Mouse (Mus musculus): ENCODE measurements around the gene Cyth2.

The Cyth2 gene

DNA sequence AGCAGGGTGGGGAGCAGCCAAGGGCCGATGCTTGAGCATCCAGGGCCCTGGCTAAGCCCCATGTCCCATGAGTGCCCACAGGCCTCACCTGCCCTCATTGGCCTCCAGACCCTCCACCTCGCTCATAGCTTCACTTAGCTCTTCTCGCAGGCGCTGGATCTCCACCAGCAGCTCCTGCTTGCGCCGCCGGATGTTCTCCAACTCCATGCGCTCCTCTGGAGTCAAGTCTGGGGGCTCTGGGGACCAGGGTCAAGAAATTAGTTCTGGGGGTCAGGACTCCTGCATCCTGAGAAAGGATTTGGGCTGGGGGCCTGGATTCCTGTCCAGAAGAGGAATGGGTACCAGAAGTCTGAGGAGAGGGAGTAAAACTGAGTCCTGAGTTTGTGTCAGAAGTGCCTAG lies 1.5 kb downstream of the Cyth2 start:
- no peak for DNase-seq (ENCODE audit: low spot score)

DNA sequence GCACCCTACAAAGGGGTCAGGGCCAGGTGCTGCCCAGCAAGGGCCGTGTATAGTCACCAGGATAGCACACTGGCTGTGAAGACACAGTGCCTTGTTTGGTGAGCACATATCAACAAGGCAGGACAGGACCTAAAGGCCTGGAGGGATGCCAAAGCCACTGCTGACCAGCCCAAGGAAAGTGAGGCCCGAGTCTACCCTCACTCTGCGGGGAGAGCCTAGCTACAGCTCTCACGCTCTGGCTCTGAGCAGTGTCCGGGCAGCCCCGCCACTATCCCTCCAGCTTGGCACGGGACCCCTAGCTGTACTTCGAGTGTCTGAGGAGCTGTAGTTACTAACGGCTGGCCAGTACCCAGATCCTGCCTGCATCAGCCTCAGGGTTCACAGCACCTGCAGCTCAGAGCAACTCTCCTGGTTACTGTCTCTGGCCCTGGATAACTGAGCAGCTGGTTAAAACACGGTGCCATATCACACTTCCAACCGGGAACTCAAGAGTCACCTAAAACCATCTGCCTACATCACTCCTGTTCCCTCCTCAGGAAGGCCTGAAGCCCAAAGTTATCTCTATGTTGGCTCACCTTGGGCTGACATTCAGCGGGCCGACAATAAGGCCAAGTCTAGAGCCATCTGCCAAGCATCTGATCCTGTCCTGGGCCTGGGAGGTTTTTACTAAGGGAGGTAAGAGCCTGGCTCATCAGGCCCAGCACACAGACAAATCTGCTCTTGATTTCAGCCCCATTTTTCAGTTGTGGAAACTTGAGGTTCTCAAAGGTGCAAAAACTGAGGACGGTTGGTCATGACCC lies 4.9 kb downstream of the Cyth2 start:
- DNase-seq (ENCODE audit: low spot score) = no peak

DNA sequence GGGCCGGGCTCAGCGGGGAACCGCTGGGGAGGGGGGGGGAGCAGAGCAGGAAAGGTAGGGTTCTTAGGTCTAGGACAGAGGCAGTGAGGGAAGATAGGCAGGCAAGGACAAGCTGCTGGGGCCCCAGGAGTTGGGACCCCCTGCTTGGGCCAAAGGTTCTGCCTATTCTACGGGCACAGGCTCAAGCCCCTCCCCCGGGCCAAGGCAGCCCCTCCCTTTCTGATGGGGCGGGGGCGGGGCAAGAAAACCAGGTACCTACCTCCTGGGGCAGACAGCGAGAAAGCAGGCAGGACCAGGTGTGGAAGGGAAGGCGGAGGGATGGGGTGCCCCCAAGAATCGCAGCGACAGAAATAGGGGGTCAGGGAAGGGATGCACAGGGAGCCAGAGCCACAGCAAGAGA lies 5.9 kb downstream of the Cyth2 start:
- no peak for DNase-seq (ENCODE audit: low spot score)

DNA sequence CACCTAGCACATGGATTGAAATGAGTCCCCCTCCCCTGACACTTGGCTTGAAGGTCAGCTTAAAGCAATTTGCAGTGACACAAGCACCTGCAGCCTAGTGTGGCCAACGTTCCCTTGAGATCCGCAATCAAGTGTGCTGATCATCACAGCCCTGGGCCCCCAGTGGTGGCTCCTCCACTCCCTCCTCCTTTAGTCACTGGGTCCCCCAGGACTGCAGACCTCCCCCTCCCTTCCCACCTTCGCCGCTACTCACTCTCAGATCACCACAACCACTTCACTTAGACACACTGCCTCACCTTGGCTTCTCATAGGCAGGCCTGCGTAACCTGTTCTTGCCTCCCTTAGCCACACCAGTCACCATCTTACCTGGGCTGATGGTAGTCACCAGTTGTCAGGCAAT lies 8.4 kb downstream of the Cyth2 start:
- no peak for DNase-seq (ENCODE audit: low spot score)

DNA sequence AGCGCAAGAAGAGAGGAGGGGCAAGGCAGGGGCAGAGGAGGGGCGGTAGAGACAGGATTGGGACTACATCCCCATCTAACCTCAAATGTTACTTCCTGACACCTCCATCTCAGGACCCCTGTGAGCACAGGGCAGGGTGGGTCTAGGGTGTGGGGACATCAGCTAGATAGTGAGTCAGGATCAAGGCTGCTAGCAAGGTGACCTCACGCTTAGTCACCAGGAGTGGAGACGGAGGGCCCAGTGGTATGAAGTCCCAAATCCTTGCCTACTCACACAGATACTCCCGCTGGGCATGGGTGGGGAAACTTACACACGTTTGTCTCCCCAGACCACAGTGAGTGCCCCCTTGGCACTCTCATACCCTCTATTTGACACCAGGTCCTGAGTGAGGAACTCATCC lies 11.8 kb downstream of the Cyth2 start:
- DNase-seq (ENCODE audit: low spot score) = no peak

DNA sequence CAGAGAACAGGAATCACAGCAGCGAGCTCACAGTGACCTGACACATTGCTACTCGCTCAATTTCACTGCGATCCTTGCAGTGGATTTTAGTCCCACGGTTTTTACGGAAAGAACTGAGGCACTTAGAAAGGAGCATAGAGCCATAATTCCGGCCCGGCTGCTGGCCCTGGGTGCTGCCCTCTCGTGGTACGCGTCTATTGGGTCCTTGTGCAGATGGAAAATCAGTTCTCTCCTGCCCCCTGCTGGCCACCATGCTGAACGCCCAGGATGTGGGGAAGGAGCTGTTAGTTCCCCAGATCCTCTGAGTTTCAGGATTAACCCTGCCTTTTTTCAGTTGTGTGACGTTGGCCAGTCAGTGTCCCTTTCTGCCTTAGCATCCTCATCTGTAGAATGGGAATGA lies 13.0 kb downstream of the Cyth2 start:
- DNase-seq (ENCODE audit: low spot score) = peak; percentile 94

DNA sequence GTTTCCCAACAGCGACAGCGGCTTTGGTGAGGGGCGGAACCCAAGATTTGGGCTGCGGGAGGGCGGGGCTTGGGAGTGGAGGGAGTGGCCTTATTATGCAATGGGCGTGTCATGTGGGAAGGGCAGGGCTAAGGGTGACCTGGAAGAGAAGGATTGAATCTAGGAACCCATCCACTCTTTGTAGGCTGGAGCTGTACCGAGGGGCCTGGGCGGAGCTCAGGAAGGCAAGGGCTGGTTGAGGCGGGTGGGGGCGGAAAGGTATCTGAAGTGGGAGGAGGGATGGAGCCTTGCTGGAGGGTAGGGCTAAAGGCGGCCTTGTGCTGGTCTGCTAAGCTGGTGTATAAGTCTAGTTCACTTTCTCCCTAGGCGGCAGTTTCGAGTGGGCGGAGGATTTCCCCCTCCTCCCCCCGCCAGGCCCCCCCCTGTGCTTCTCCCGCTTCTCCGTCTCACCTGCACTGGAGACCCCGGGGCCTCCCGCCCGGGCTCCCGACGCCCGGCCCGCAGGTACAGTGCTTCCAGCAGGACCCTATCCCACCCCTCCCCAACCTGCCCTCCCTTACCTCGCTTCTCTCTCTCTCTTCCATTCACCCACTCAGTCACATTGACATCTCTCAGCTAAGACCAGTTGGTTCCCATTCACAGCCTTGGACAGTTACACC lies 13.7 kb downstream of the Cyth2 start:
- no peak for DNase-seq (ENCODE audit: low spot score)

DNA sequence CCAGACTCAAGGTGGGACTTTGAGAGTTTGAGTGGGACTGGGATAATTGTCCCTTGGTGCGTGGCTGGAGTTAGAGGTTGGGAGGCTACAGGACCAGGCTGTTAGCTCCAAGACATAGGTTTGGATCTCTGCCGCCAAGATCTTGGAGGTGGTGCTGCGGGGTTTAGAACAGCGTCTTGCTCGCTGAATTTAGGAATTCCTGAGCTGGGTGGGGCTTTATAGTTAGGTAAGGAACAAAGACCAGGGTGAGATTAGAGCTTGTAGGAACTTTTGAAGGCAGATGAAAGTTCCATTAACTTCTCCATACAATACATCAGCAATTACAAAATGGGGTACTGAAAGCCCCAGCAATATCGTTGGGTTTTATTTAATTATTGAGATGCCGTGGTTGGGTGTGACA lies 14.4 kb downstream of the Cyth2 start:
- DNase-seq (ENCODE audit: low spot score) = no peak

DNA sequence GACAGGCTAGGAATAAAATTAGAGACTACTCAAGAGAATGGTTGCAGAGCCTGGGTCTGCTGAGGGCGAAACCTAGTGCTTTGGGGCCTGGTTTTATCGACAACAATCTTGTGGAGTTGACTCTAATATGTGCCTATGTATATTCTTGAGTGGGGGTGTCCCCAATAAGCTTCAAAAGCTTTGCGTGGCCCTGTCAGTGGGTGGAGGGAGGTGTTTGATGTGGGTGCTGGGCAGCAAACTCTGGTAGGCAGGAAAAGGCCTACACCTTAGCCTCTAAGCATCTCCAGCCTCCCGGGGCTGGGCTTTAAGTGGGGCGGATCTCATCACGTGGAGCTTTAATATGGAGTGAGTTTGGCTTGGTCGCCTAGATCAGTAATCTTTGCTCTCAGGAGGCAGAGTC lies 15.4 kb downstream of the Cyth2 start:
- no peak for DNase-seq (ENCODE audit: low spot score)

DNA sequence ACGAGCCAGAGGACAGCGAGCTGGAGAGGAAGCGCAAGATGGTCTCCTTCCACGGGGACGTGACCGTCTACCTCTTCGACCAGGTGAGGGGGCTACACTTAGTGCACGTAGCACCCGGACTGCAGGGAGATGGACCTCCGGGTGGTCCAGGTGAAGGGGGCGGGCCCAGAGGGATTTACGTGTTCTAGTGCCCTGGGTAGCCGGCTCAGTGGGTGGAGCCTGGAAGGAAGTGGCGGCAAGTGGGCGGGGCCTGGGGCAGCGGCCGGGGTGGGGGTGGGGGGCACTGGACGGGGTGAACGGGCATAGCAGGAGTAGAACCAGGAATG lies 15.9 kb downstream of the Cyth2 start:
- DNase-seq (ENCODE audit: low spot score) = no peak

DNA sequence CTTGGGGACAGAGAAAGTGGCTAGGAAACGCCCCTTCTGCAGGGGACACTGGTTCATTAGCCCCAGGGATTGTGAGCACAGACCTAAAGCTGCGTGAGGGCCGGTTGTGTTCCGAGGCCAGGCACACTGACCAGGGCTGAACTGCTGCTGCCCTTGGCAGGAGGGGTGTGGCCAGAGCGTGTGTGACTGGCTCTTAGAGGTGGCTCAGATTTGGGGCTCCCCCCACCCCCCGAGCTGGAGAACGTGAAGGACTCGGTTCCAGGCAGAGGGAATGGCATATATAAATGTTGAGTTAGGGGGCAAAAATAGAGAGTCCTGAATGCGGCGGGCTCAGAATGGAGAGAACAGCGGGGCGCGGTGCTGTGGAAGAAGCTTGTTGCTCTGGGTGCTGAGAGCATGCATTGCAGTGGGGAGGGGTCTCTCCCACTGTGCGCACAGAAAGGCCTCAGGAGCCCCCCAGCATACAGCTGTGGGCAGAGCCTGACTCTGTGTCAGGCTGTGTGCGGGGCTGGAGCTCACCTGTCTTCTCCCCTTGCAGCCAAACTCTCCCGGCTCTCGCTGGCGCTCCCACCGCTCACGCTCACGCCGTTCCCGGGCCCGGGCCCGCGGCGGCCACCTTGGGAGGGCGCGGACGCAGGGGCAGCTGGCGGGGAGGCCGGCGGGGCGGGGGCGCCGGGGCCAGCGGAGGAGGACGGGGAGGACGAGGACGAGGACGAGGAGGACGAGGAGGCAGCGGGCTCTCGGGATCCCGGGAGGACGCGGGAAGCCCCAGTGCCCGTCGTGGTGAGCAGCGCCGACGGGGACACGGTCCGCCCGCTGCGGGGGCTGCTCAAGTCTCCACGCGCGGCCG lies 16.5 kb downstream of the Cyth2 start:
- no peak for DNase-seq (ENCODE audit: low spot score)

DNA sequence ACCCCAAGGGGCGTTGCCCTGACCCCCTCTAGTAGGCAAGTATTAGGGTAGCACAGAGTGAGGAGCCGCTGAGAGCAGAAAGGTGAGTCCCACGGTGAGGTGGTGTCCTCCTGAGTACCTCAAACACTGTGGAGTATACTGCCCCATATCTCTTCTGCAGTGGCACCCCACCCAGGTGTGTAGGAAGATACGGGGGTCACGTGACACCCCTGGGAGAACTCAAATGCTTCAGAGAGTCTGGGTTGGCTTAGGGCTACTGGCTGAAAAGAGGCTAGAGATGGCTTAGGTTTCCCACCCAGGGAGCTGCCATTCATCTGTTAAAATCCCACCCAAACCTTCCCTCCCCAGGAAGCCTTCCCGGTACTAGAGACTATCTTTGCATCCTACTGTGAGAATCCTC lies 17.4 kb downstream of the Cyth2 start:
- DNase-seq (ENCODE audit: low spot score) = no peak

DNA sequence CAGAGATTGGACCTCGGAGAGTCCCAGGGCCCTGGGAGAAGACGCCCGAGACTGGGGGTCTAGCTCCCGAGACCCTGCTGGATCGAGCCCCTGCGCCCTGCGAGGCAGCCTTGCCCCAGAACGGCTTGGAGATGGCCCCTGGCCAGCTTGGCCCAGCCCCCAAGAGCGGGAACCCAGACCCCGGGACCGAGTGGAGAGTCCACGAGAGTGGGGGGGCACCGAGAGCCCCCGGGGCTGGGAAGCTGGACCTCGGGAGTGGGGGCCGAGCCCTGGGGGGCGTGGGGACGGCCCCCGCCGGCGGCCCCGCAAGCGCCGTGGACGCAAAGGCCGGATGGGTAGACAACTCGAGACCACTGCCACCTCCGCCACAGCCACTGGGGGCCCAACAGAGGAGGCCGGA lies 19.4 kb downstream of the Cyth2 start:
- DNase-seq (ENCODE audit: low spot score) = no peak

DNA sequence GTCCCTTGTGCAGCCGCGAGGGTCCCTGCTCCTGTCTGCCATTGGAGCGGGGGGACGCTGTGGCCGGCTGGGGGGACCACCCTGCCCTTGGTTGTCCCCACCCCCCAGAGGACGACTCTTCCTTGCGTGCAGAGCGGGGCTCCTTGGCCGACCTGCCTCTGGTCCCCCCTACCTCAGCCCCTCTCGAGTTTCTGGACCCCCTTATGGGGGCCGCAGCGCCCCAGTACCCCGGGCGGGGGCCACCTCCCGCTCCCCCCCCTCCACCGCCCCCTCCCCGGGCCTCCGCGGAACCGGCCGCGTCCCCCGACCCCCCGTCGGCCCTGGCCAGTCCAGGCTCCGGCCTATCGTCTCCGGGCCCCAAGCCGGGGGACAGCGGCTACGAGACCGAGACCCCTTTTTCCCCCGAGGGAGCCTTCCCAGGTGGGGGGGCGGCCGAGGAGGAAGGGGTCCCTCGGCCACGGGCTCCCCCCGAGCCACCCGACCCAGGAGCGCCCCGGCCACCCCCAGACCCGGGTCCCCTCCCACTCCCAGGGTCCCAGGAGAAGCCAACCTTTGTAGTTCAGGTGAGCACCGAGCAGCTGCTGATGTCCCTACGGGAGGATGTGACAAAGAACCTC lies 20.3 kb downstream of the Cyth2 start:
- no peak for DNase-seq (ENCODE audit: low spot score)

DNA sequence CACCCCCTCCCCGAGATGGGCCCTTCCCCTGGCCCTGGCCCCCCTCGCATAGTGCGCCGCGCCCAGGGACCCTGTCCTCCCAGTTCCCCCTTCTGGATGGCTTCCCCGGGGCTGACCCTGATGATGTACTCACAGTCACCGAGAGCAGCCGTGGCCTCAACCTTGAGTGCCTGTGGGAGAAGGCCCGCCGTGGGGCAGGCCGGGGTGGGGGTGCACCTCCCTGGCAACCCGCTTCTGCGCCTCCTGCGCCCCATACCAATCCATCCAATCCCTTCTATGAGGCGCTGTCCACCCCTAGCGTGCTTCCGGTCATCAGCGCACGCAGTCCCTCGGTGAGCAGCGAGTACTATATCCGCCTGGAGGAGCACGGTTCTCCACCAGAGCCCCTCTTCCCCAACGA lies 21.1 kb downstream of the Cyth2 start:
- DNase-seq (ENCODE audit: low spot score) = no peak

DNA sequence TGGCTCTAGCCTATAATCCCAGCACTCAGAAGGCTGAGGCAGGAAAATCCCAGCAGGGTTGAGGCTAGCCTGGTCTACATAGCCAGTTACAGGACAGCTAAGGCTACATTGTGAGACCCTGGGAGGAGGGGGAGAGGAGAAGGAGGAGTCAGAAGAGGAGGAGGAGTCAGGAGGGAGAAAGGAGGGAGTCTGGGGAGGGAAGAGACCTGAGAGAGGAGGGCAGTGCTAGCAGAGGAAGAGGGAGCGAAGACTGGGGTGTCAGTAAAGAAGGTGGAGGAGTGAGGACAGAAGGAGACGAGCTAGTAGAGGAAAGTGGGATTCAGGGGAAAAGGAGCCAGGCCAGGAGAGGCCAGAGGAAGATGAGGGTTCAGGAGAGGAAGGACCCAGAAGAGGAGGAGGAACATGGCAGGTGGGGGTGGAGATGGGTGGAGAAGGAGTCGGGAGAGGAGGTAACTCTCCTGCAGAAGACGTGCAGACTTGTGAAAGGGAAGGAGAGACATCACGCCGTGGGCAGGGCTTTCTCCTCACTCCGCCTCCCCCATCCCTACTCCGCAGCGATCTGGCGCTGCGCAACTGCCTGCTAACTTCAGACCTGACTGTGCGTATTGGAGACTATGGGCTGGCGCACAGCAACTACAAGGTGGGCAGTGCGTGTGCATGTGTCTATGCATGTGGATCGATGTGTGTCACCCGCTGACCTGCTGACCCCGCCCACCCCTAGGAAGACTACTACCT lies 22.5 kb downstream of the Cyth2 start:
- no peak for DNase-seq (ENCODE audit: low spot score)

DNA sequence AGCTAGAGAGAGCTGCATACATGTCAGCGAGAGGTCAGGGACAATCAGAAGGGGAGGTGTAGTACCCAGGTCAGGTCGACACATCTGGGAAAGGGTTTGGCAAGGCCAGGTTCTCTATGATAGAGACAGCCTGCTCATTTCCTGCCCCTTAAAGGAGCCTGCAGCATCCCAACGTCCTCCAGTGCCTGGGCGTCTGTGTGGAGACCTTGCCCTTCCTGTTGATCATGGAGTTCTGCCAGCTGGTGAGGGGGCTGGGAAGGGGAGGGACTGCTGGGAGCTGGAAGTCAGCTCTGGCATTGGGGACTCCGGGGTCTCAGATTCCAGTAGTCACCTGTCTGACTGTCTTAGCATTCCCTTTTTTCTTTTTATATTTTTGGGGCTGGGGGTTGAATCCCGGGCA lies 23.7 kb downstream of the Cyth2 start:
- DNase-seq (ENCODE audit: low spot score) = no peak

DNA sequence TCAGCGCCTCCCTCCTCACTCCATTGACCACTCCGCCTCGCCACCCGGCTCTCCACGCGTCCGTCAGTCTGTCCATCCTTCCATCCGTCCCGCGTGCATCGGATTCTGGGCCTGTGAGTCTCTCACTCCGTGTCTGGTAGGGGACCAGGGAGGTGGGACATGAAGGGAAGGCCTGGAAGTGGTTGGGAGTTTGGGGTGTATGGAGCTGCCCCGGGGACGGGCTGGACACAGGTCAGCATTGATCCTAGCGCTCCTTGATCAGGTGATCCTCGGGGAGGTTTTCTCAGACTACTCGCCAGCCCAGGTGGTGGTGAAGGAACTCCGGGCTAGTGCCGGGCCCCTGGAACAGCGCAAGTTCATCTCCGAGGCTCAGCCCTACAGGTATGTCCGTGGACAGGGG lies 26.7 kb downstream of the Cyth2 start:
- DNase-seq (ENCODE audit: low spot score) = no peak

DNA sequence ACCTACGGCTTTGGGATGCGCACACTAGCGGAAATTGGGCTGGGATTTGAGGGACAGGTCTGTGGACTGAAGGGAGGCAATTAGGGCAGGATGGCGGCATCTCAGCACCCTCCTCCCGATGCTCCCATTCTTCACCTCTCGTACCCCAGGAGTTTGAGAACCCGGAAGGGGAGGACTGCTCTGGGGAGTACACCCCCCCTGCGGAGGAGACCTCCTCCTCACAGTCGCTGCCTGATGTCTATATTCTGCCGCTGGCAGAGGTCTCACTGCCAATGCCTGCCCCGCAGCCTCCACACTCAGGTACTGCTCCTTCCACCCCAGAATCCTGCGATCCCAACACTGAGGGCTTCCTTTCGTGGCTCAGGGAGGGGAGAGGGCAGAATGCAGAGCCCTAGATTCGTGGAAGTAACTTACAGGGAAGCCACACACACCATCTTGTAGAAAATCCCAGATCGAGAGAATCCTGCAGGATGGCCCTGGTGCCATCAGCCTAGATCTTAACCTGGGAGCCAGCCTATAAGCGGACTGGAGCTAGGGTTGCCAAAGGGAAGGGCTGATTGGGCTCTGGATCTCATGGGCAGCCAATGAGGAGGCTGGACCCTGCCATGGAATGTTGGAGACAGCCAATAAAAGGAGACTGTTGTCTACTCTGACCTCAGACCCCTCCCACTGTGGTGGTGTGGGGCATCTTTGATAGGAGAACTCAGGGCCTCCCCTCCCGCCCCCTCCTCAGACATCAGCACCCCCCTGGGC lies 27.5 kb downstream of the Cyth2 start:
- peak; percentile 66 for DNase-seq (ENCODE audit: low spot score)

DNA sequence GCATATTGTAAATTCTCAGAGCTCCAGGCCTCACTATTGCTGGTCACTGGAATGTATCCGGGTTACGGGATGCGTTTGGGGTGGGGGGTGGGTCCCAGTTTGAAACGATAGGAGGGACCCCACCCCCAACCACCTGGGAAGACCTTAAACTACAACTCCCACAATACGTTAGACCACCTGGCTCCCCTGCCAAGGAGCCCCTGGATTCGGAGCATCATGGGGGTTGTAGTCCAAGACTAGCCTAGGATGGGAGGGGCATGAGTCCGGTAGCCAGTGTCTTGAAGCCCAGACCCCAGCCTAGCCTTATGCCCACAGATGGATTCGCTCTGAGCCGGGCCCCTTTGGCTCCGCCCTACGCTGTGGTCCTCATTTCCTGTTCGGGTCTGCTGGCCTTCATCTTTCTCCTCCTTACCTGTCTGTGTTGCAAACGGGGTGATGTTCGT lies 28.2 kb downstream of the Cyth2 start:
- peak; percentile 57 for DNase-seq (ENCODE audit: low spot score)

Measured in layer of hippocampus, adult 11-12 months (tissue).